Mouse (Mus musculus) thymus, adult 2 months (tissue): ENCODE results near the gene Bmp10. TPM values are rescaled to one million over a fixed set of nuclear protein-coding genes. Genes with fewer than 3 reads are reported as not detected.

ENCODE experiments used
- DNase-seq: peaks from one replicate; pipeline ENCODE4 v3.0.0; 2021
- H3K27ac ChIP-seq: fragments of 200-500 bp; 2 replicates; pipeline ENCODE4 v1.5.1; 2012; ENCODE audit warnings: low read length, control low read depth; ENCODE audit not compliant: control insufficient read depth, insufficient read depth
- H3K27me3 ChIP-seq: fragments of 200-500 bp; 2 replicates; pipeline ENCODE4 v1.6.1; 2012; ENCODE audit warnings: mild to moderate bottlenecking, low read length, moderate library complexity, mixed read lengths; ENCODE audit not compliant: control insufficient read depth, insufficient read depth
- H3K36me3 ChIP-seq: fragments of 200-500 bp; 2 replicates; pipeline ENCODE4 v1.6.1; 2012; ENCODE audit warnings: mild to moderate bottlenecking, low read length, moderate library complexity; ENCODE audit not compliant: control insufficient read depth, insufficient read depth
- H3K4me1 ChIP-seq: fragments of 200-500 bp; replicated peaks from 2 replicates; pipeline ENCODE4 v1.6.1; 2012; ENCODE audit warnings: low read length; ENCODE audit not compliant: control insufficient read depth, insufficient read depth
- H3K4me3 ChIP-seq: fragments of 200-500 bp; 2 replicates; pipeline ENCODE4 v1.5.1; 2012; ENCODE audit warnings: mild to moderate bottlenecking, low read length, control low read depth, moderate library complexity; ENCODE audit not compliant: control insufficient read depth, insufficient read depth
- CTCF ChIP-seq: fragments of 200-500 bp; IDR thresholded peaks from 2 replicates; pipeline ENCODE4 v1.5.1; 2012; ENCODE audit warnings: mild to moderate bottlenecking, control low read depth, low read length, moderate library complexity, borderline replicate concordance; ENCODE audit not compliant: control insufficient read depth, poor library complexity, insufficient read depth; ENCODE audit errors: extremely low read depth
- POLR2A ChIP-seq: fragments of 200-500 bp; IDR thresholded peaks from 2 replicates; pipeline ENCODE4 v1.6.1; 2012; ENCODE audit warnings: mild to moderate bottlenecking, low read length, control low read depth, moderate library complexity; ENCODE audit not compliant: control insufficient read depth, poor library complexity, insufficient read depth; ENCODE audit errors: extremely low read depth
- WGBS: fragments of 180-500 bp; shearing (Covaris S2); methylation state at CpG from one replicate; pipeline ENCODE4 v1.1.7; 2018; 5-methylcytosine and 5-hydroxymethylcytosine counted together
- polyA plus RNA-seq: library from polyadenylated mRNA; depleted of rRNA; stranded (reverse); fragments of >200 nt; gene quantifications from 2 replicates; pipeline ENCODE4 v1.2.3, GENCODE M21; 2012; rRNA removed

Gene Bmp10
- polyA plus RNA-seq = 0.08 and 4.8 TPM in 2 replicates

GRCm38 (mm10) chr6:87428487-87429044 is at the start of gene Bmp10:
Gene Bmp10, plus strand, starts transcription at chr6:87428994.
- 92% methylated on average over 7 of the region's 7 CpGs for WGBS
- DNase-seq = no peak
- Histone ChIP-seq H3K36me3 (no peaks in the 10 kb centered on the region), H3K27me3 (no peaks in the 10 kb centered on the region), H3K27ac (no peak within 1 kb of the TSS), H3K4me3 (no peak within 1 kb of the TSS), H3K4me1 (no peaks in the 10 kb centered on the region)
- TF ChIP-seq POLR2A = no peak
- no peak for TF ChIP-seq CTCF

GRCm38 (mm10) chr6:87383926-87384691 is 44.7 kb upstream of the Bmp10 start:
- no peak overlapping the region for H3K27ac ChIP-seq
- no peaks in the 10 kb centered on the region; the same call in 1 of the 2 replicates for H3K4me1 ChIP-seq
- H3K4me3 ChIP-seq = no peak overlapping the region
- DNase-seq = no peak
- WGBS = 18% methylated on average over 24 of the region's 24 CpGs
- TF ChIP-seq CTCF (no peak), POLR2A (no peak)
- H3K27me3 ChIP-seq = no peaks in the 10 kb centered on the region
- no peaks in the 10 kb centered on the region for H3K36me3 ChIP-seq

- no peak overlapping the region for H3K27ac ChIP-seq
- H3K36me3 ChIP-seq = no peaks in the 10 kb centered on the region
- no peak overlapping the region for H3K4me3 ChIP-seq
- no peaks in the 10 kb centered on the region for H3K27me3 ChIP-seq
- 70% methylated on average over 6 of the region's 6 CpGs for WGBS
- TF ChIP-seq CTCF (no peak), POLR2A (no peak)
- no peaks in the 10 kb centered on the region; the same call in 1 of the 2 replicates for H3K4me1 ChIP-seq
- DNase-seq = no peak
Measured at GRCm38 (mm10) chr6:87384761-87385160, 44.0 kb upstream of the Bmp10 start.

- Histone ChIP-seq H3K4me1 (no peaks in the 10 kb centered on the region; the same call in 1 of the 2 replicates), H3K4me3 (no peak overlapping the region), H3K27ac (no peak overlapping the region), H3K27me3 (no peaks in the 10 kb centered on the region), H3K36me3 (no peaks in the 10 kb centered on the region)
- DNase-seq = peak; percentile 47
- WGBS = 22% methylated on average over 7 of the region's 7 CpGs
- TF ChIP-seq POLR2A = no peak
- TF ChIP-seq CTCF = no peak
Measured at GRCm38 (mm10) chr6:87386203-87386602, 42.6 kb upstream of the Bmp10 start.

- 89% methylated on average over 10 of the region's 10 CpGs for WGBS
Measured at GRCm38 (mm10) chr6:87386681-87387080, 42.1 kb upstream of the Bmp10 start.

GRCm38 (mm10) chr6:87388877-87389276 is 39.9 kb upstream of the Bmp10 start, which contains the start of gene Gkn3:
Gene Gkn3, minus strand, starts transcription at chr6:87388935.
- H3K4me1 ChIP-seq = peaks cover 1% of the 10 kb centered on the region; the same call in 1 of the 2 replicates
- DNase-seq = no peak
- TF ChIP-seq POLR2A (no peak), CTCF (no peak)
- no peaks in the 10 kb centered on the region for H3K36me3 ChIP-seq
- WGBS = 77% methylated on average over 7 of the region's 7 CpGs
- H3K27ac ChIP-seq = no peak within 1 kb of the TSS
- H3K27me3 ChIP-seq = no peaks in the 10 kb centered on the region
- H3K4me3 ChIP-seq = no peak within 1 kb of the TSS

More at GRCm38 (mm10) chr6:87386681-87387080, 42.1 kb upstream of the Bmp10 start:
- Histone ChIP-seq H3K4me1 (no peaks in the 10 kb centered on the region; the same call in 1 of the 2 replicates), H3K4me3 (no peak overlapping the region), H3K27me3 (no peaks in the 10 kb centered on the region), H3K36me3 (no peaks in the 10 kb centered on the region), H3K27ac (no peak overlapping the region)
- DNase-seq = no peak
- TF ChIP-seq POLR2A = no peak
- TF ChIP-seq CTCF = no peak
